Mouse (Mus musculus): ENCODE results near the gene Thap8. TPM values are rescaled to one million over a fixed set of nuclear protein-coding genes. Genes with fewer than 3 reads are reported as not detected.
A peak's percentile ranks its signal among the peaks of the same experiment; 100 is the strongest.
"Not testable (repeated sequence)": the region's sequence is repeated elsewhere in the genome, so short reads cannot be mapped to it uniquely, and the experiment has no call there.

Gene Thap8
- 0.15 and 0.22 TPM in 2 replicates for polyA plus RNA-seq (2012; rRNA removed)

- peak; percentile 76 to 94 for DNase-seq (ENCODE audit: extremely low spot score in 1 of 2, low spot score in 1 of 2)
Measured at GRCm38 (mm10) chr7:30279951-30280669, at the start of gene Thap8, which contains the start of gene Wdr62. Gene Thap8, plus strand, starts transcription at chr7:30280094. Gene Wdr62, minus strand, starts transcription at chr7:30280419.

GRCm38 (mm10) chr7:30231328-30231668 lies 48.6 kb upstream of the Thap8 start:
- DNase-seq (ENCODE audit: extremely low spot score in 1 of 2, low spot score in 1 of 2), result no peak

GRCm38 (mm10) chr7:30231669-30232454 lies 48.0 kb upstream of the Thap8 start, which contains the start of the genes Polr2i and Tbcb:
Gene Polr2i, plus strand, starts transcription at chr7:30231948.
Gene Tbcb, minus strand, starts transcription at chr7:30232272.
- DNase-seq (ENCODE audit: extremely low spot score in 1 of 2, low spot score in 1 of 2), result peak; percentile 98 to 99

GRCm38 (mm10) chr7:30232631-30233148 lies 47.2 kb upstream of the Thap8 start:
- DNase-seq (ENCODE audit: extremely low spot score in 1 of 2, low spot score in 1 of 2), result no peak

GRCm38 (mm10) chr7:30233387-30233786 lies 46.5 kb upstream of the Thap8 start:
- no peak for DNase-seq (ENCODE audit: extremely low spot score in 1 of 2, low spot score in 1 of 2)

- no peak for DNase-seq (ENCODE audit: extremely low spot score in 1 of 2, low spot score in 1 of 2)
Measured at GRCm38 (mm10) chr7:30234276-30234858, 45.5 kb upstream of the Thap8 start.

- no peak for DNase-seq (ENCODE audit: extremely low spot score in 1 of 2, low spot score in 1 of 2)
Measured at GRCm38 (mm10) chr7:30235091-30235490, 44.8 kb upstream of the Thap8 start.

- DNase-seq (ENCODE audit: extremely low spot score in 1 of 2, low spot score in 1 of 2), result no peak
Measured at GRCm38 (mm10) chr7:30235625-30236024, 44.3 kb upstream of the Thap8 start, which contains the start of gene Ovol3. Gene Ovol3, minus strand, starts transcription at chr7:30235725.

- DNase-seq (ENCODE audit: extremely low spot score in 1 of 2, low spot score in 1 of 2), result not testable (repeated sequence)
Measured at GRCm38 (mm10) chr7:30237374-30237773, 42.5 kb upstream of the Thap8 start.

- DNase-seq (ENCODE audit: extremely low spot score in 1 of 2, low spot score in 1 of 2), result no peak
Measured at GRCm38 (mm10) chr7:30251956-30252954, 27.6 kb upstream of the Thap8 start.

GRCm38 (mm10) chr7:30265041-30265440 lies 14.9 kb upstream of the Thap8 start:
- DNase-seq (ENCODE audit: extremely low spot score in 1 of 2, low spot score in 1 of 2), result no peak

GRCm38 (mm10) chr7:30265531-30265930 lies 14.4 kb upstream of the Thap8 start:
- no peak for DNase-seq (ENCODE audit: extremely low spot score in 1 of 2, low spot score in 1 of 2)

GRCm38 (mm10) chr7:30265935-30266334 lies 14.0 kb upstream of the Thap8 start:
- DNase-seq (ENCODE audit: extremely low spot score in 1 of 2, low spot score in 1 of 2), result no peak

- no peak for DNase-seq (ENCODE audit: extremely low spot score in 1 of 2, low spot score in 1 of 2)
Measured at GRCm38 (mm10) chr7:30266780-30267179, 13.1 kb upstream of the Thap8 start.

GRCm38 (mm10) chr7:30269641-30270040 lies 10.3 kb upstream of the Thap8 start:
- DNase-seq (ENCODE audit: extremely low spot score in 1 of 2, low spot score in 1 of 2), result no peak

- DNase-seq (ENCODE audit: extremely low spot score in 1 of 2, low spot score in 1 of 2), result no peak
Measured at GRCm38 (mm10) chr7:30274383-30274782, 5.5 kb upstream of the Thap8 start.

GRCm38 (mm10) chr7:30278911-30279310 lies 983 bp upstream of the Thap8 start:
- no peak for DNase-seq (ENCODE audit: extremely low spot score in 1 of 2, low spot score in 1 of 2)

- DNase-seq (ENCODE audit: extremely low spot score in 1 of 2, low spot score in 1 of 2), result no peak
Measured at GRCm38 (mm10) chr7:30279536-30279935, 358 bp upstream of the Thap8 start.

- peak; percentile 83 to 88 for DNase-seq (ENCODE audit: extremely low spot score in 1 of 2, low spot score in 1 of 2)
Measured at GRCm38 (mm10) chr7:30280670-30281138, 810 bp downstream of the Thap8 start.

- no peak for DNase-seq (ENCODE audit: extremely low spot score in 1 of 2, low spot score in 1 of 2)
Measured at GRCm38 (mm10) chr7:30281522-30281921, 1.6 kb downstream of the Thap8 start.
